Mouse (Mus musculus): ENCODE results near the gene Ankrd34a.

DNA sequence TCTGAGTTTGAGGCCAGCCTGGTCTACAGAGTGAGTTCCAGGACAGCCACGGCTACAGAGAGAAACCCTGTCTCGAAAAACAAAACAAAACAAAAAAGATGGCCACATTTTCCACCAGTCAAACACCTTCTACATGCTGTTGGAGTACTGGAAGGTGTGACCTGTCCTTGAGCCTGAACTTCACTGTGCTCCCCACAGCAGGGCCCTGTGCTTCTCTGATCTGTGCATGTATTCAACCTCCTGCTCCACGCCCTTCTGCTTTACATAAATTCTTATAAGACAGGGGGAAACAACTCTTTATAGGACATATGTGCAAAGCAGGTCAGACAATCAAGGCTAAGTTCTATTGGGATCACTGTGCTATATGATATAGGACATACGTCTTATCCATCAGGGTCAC, 26.8 kb downstream of the Ankrd34a start:
- TF ChIP-seq POLR2A (IDR thresholded peaks at IDR 0.05; ENCODE audit: low read depth, low read length) (no peak), CTCF (IDR thresholded peaks at IDR 0.05; ENCODE audit: extremely low read depth, insufficient read length, insufficient replicate concordance, low read depth, low read length) (no peak)

All from small intestine, adult 2 months (tissue).